Mouse (Mus musculus) monocyte, adult 5-6 weeks (primary cell): ENCODE measurements at regions not wholly inside any gene's neighbourhood (a gene's known extent, or its start where the extent isn't known, plus 50 kb on each side); places are given as distances from the start of the nearest gene placed in this dataset.

ENCODE experiments used
- ATAC-seq: fragments of 153-309, 156-312 bp; replicated peaks from 2 replicates; pipeline ENCODE4 v1.8.0; 2017; ENCODE audit warnings: mild to moderate bottlenecking; ENCODE audit not compliant: low TSS enrichment, insufficient number of reproducible peaks, severe bottlenecking, poor library complexity, low FRiP score

DNA sequence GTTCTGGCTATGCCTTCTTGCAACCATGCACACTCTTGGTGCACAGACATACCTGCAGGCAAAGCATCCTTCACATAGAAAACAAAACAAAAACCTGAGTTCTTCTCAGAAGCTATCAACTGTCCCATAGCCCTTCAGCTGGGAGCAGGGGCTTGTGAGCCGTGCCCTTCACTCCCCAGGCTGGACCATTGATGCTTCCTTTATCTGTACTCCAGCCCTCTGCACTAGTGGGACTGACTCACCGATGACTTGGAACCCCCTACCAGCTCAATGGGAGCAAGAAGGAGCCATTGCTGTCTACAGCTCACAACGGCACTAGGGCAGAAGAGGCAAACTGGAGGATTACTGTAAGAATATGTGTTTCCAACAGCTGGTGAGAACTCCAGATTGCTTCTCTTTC lies 137.0 kb downstream of the Qrsl1 start:
- no peak for ATAC-seq

DNA sequence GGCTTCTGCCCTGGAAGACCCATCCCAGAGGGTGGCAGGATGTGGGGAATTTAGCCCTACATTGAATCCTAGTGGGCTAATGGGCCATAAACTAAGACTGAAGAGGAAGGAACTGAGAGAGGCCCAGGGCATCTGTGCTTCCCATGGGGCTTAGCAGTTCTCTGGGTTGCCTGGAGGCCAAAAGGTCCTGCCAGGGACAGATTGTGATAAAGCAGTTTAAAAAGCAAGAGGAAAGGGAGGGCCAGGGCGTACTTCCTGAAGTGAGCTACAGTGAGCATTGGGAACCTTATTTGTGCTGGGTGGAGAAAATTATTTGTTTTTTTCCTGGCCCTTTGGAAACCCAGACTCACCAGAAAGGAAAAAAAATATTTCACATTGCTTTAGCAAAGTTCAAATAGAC lies 136.3 kb downstream of the Qrsl1 start:
- ATAC-seq = 0 out of 2 replicates have a peak, but pooled peaks have one; percentile 25

DNA sequence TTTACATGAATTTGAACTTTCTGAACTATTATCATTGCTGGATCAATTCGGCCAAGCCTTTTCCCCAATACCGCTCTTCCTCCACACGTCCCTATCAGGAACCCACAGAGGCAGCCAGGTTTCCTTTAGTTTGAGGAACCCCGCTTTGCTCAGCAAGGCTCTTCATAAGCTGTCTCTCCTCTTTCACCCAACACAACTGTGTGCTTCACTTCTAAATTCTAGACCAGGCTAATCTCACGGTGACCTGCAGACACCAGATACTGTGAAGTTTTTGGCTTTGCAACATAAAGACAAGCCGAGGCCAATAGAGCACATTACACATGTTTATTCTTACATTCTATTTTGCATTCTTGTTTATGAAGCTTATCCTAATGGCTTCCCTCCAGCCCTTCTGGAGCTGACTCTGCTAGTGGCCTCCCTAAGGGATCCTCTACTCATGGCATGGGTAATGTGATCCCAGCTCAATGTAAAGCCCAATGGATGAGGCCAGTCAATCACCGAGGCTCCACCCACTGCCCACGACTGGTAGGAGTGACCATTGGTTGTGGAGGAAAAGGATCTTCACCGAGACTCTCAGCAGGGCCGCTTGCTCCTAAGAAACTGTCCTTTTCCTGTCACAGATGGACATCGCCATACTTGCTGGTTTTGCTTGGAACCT lies 135.6 kb downstream of the Qrsl1 start:
- ATAC-seq = no peak

DNA sequence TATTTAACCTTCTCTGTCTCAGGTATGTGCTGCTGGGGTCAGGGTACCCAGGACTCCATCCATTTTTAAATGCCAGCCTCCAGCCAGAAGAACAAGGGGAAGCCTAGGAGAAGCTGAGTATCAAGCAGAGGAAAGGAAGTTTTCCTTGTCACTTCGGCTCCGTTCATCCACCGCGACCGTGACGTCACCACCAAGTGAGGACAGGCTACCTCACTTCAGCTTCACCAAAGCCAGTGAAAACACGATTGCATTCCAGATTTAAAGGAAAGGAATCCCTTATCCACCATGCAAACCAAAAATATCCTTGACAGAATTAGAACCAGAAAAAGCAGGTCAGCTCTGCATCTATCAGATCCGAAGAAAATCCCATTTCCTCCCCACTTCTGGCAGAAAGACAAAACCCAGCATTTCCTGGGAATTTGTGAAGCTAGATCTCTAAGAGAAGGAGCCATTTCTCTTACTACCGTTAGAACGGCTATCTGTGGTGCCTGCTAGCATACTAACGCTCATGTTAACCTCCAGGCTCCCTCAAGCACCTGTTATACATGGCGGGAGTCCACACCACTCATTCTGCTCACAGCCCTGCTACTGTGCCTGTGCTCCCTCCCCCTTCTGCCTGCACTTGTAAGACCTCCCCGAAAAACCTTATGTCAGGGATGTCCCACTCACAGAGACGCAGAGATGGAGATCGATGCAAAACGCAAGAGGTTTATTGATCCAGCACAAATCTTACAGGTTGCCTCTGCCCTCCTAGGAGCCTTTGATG lies 133.4 kb downstream of the Qrsl1 start:
- no peak for ATAC-seq

DNA sequence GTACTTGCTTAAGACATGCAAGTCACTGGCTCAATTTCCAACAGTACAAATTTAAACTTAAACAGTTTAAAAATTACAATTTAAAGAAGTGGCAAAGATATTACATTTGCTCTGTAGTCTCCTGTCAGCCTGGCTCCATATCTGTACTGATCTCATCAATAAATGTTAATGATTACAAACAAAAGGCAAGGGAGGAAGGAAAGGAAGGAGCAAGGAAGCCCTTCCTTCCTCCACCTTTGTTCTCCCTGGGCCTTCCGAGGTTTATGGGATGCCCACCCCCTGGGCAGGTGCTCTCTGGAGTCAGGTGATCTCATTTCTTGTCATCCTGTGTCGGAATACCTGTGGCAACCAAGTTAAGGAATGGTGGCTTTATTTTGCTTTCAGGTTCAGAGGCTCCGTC lies 132.5 kb downstream of the Qrsl1 start:
- ATAC-seq = no peak

DNA sequence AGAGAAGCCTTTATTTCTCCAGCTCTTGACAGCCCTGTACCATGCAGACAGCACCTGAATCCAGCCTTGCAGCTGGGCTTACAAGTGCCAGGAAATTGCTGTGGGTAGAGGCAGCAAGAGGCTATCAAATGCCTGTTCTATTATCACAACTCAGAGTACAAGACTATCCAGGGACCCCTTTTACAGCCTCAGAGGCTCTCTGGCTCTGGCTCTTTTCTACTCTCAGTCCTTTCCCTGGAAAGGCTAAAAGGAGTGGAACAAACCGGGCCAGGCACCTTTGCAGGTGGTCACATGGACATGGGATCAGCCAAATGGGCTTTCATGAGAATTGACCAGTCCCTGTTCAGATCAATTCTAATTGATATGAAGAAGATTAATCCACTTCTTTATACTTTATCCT lies 125.7 kb downstream of the Qrsl1 start:
- ATAC-seq = no peak

DNA sequence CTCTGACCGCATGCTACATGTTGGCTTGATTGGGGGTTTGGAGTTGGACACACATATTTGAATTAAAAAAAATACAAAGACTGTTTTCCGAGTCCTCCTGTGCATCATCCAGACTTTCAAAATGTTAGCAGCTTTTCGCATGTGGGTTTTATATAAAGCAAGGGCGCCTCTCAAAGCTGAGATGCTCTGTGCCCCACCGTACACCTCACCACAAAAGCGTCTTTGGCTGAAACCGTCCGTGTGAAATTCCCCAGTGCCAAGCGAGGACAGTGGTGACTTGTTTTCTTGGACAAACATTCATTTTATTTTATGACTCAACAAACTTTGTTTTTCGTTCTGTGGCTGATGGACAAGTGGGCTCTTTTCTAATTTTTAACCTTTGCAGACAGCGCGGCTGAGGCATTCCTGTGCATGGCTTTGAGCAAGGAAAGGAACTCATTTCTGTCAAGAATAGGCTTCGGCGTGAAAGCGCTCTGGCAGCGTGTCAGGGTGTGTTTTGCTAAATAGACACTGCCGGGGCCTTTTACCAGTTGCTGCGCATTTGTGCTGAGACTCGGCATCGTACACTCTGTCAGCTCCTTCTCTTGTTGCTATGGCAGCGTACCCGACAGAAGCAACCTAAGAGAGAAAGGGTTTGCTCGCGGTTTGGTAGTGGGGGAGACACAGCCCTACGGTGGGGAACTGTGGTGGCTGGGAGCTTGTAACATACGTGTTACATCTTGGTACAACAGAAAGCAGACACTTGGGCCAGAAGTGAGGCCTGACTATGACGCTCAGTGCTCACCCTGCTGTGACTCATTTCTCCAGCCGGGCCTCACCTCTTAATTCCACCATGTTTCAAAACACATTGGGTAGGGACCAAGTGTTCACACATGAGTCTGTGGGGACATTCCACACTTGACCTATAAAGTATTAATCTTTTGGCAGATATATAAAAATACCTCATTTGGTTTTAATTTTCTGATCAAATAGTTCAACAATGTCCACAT lies 123.6 kb downstream of the Qrsl1 start:
- ATAC-seq = no peak

DNA sequence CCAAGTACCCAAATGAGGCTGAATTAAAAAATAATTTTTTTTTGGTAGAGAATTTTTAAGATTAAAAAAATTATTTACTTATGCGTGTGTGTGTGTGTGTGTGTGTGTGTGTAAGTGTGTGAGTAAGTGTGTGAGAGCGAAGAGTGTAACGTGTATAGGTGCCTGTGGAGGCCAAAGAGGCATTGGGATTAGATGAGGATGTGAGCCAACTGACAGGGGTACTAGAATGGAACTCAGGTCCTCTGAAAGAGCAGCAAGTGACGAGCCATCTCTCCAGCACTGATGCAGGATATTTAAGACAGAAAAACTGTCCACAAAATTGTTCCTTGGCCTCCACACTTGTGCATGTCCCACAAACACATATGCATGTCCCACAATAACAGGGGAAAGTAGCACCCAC lies 121.0 kb downstream of the Qrsl1 start:
- no peak for ATAC-seq

DNA sequence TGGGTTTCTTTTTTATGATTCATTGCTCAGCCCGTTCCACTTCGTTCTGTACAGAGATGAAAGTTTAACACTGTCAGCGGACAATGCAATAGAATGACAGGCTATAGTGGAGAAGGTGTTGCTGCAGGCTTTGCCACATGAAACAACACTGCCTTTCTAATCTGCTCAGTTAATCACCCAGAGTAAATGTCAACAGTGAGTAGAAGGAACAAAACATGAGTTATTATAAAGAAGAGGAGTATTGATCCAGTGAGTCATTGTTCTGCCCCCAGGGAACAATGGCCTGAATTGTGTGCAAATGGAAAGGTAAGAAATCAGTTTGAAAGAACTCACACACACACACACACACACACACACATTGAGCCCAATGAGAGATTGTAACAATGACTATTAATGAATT lies 118.2 kb downstream of the Qrsl1 start:
- no peak for ATAC-seq

DNA sequence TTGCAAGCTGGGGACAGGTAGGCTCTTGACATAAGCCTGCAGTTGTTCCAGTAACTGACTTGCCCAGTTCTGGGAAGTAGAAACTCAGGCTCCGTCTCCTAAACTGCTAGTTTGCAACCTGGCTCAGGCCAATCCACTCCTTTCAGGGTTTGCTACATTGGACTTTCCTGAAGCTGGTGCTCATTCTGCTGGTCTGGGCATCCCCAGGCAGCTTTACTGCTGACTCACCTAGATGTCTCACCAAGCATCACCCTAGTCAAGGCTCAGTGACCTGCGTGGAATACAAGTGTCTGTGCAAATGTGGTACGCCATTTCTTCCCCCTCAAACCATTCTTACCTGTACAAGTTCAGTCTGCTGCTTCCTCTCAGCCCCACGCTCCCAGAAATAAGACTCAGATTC lies 110.8 kb downstream of the Qrsl1 start:
- no peak for ATAC-seq

DNA sequence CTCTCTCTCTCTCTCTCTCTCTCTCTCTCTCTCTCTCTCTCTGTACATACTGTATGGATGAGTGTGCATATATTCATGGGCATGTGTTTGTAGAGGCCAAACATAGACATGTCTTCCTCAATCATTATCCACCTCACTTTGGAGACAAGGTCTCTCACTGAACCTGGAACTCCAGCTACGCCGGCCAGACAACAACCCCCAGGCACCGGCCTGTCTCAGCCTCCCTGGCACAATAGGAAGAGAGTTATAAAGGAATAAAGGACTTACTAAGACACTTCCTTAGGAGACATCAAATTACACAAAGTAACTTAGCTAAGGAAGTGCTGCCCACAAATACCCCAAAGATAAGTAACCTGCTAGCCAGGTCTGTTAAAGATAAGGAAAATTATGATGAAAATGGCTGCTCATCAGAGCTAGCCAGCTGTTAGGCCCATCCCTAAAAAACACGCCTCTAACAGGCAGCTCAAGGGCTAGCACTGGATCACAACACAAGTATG lies 110.0 kb downstream of the Qrsl1 start:
- ATAC-seq = no peak

DNA sequence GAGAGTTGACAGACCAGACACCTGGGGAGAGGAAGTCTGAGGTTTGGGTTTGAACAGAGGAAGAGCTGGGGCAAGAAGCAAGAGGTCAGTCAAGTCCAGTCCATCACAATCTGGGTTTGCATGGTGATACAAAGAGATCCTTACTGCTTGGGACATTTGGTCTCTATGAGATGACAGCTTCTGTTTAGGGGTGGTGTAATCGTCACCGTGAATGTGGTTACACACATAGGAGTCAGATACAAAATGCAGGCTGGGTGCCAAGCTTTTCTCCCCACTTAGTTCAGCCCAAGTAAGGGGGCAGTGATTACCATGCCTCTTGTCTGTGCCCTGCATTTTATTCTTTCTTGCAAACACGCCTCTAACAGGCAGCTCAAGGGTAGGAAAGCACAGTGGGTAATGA lies 108.9 kb downstream of the Qrsl1 start:
- ATAC-seq = no peak

DNA sequence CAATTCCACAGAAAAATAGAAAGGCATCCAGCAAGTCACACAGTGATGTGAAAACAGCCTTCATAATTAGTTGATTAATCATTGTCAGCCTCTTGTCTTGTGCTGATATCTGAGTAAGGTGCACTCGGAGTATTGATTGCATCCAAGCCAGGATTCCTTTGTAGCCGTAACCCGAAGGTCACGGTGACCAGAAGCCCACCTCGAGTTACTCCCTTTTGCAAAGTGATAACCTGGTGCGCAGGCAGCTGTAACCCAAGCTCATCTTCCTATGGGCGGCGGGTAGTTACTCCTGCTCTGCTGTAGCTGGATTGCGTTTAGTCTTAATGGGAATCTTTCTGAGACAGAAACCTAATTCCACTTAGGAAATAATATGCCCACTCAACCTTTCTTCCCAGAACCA lies 107.0 kb downstream of the Qrsl1 start:
- no peak for ATAC-seq

DNA sequence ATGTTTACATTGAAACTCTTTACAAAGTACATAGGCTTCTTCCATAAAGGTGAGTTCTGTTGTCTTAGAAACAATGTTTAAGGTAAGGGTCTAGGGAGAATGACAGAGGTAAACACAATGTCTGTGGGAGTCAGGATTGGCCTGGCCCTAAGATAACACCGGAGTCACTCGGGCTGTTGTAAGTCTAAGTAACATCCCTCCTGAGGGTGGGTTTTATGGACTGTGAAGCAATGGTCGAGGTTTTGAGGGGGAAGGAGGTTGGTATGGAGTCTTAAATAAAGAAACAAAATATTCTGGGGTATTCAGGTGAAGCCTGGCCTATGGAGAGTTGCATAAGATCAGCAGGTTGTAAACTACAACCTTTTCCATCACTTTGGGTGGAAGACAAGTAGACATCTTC lies 101.5 kb downstream of the Qrsl1 start:
- ATAC-seq = no peak

DNA sequence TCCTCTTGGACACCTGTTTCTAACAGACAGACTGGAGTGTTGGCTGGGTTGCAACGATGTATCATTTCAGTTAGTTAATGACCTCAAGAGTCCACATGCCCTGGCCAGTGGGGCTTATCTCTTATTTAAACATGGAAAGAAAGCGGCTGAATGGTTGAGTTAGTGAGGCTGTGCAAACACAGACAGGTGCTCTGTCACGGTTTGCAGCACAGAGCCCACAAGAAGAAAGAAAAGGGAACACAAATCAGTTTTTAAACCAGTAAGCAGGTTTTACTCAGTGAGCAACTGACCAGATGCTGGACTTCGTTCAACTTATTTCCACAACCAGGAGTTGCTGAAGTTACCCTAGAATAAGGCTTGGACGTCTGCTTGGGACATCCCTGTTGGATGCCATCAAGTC lies 86.3 kb downstream of the Qrsl1 start:
- no peak for ATAC-seq

DNA sequence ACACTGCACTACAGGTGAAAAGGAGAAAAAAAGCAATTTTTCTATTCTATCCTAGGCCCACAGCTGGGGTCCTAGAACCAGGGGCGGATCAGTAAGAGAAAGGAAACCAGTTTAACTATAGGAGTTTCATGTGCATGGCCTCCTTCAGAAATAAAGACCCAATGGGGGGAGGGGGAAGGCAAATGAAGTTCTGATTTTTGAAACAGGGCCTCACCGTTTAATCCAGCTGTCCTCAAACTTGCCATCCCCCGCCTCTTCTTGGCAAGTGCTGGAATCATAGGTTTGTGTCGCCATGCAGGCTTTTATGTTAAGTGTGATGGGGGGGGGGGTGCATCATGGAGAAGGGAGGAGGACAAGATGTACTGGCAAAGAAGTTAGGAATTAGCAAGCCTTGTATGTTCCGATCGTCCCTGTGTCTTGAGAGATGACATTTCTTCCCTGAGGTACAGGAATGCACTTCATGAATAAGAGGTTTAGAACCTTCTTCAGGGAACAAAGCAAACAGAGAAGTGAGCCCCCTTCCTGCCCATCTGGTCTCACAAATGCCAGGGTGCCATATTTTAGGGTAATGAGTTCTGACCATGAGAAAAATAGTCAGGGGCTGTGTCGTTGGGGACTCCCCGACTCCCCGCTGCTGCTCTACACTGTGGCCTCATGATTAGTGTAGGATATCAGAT lies 83.9 kb downstream of the Qrsl1 start:
- no peak for ATAC-seq

DNA sequence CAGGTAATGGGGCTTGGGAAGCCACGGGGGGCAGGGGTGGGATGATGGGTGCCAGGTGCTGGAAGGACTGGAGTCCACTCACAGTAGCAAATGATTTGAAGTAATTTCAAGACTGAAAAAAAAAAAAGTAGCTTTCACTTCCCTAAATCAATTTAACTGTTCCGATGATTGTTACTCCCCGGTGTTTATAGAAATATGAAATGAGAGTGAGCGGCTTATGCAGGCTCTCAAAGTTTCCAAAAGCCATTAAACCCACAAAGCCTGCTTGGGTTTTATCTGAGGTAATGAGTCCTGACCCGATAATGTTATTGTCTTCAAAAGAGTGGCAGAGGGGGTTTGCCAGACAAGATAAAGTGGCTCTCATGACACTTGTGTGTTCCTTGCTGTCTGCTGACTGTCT lies 82.9 kb downstream of the Qrsl1 start:
- no peak for ATAC-seq

DNA sequence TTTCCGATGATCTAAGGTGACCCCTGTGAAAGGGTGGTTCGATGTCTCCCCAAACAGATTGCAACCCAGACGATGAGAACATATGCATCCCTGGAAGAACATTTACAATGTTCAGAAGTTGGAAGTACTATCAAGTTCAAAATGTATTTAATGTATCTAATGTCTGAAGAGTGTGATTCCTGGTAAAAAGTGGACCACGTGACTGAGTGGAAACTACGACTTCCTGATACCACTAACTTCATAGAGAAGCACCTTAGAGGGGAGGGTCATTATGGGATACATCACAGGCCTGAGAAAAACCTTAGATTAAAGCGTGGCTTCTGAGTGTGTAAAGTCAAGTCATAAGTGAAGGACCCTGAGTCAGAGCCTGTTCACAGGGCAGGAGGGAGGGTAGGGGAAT lies 82.1 kb downstream of the Qrsl1 start:
- ATAC-seq = no peak

DNA sequence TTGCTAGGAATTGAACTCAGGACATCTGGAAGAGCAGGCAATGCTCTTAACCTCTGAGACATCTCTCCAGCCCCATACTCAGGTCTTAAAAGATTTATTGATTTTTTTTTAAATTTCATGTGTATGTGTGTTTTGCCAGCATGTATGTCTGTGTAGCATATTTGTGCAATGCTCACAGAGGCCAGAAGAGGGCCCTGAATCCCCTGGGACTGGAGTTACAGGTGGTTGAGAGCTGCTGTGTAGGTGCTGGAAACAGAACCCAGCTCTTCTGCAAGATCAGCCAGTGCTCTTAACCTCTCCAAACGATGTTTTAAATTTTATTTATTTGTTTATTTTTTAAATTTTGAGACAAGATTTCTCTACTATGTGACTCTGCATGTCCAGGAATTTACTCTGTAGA lies 78.9 kb downstream of the Qrsl1 start:
- ATAC-seq = no peak
